In the genomic region with DNA sequence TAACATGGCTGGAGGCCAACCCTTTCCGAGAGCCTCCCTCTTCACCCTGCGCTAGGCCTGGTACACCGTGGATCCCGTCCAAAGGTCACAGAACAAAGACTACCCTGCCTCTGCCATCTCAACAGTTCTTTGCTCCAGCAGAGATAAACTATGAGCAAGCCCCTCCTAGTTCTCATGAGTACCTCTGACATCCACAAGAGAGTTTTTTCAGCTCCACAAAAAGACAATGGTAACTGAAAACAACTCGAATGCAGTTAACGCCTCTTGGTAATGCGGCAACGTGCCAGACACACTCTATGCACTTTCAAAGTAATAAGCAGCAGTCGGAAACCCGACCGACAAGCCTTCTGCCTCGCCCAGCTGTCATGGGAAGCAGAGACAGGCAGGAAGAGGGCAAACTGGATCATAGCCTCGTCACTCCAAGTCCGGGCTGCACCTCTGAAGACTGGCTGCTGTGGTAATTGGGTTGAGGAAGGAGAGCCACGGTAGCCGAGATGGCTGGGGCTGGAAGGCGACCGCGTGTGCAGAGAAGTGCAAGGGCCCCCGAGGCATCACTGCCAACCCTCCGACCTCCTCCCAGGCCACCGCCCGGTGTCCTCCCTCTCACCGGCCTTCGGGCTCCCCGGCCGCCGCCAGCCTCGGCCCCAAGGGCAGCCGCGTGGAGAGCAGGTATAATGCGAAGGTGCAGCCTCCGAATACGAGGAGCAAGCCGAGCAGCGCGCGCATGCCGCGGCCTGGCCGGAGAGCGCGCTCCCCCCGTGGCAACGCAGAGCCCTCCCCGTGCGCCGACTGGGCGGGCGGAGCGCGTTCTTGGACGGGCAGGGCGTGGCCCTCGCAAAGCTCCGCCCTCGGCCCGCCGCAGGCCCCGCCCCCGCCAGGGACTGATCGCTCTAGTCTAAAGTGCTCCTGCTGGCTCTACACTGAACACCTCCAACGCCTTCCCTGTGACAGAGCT, we compare ENCODE assay signal across 8 mouse cellular contexts. TPM values are rescaled to one million over a fixed set of nuclear protein-coding genes. Genes with fewer than 3 reads are reported as not detected.
DNase-seq lines count a peak whose midpoint lies in the region; ATAC-seq lines count a peak whose summit lies in the region.

A gene (minus strand): TSS at position 792 of the 955 bp plus-strand sequence.

- no peaks in the 10 kb centered on the region for H3K36me3 ChIP-seq in hindbrain, embryonic 14.5 days (replicated peaks; ENCODE audit: control insufficient read depth, insufficient read depth)

- ATAC-seq in hindbrain, embryonic 14.5 days (ENCODE audit: low FRiP score) = peak; percentile 98

- peak within 1 kb of the TSS; percentile 64 for H3K4me3 ChIP-seq in hindbrain, embryonic 14.5 days (replicated peaks; ENCODE audit: low read length)

- under 1% methylated on average over 56 of the region's 63 CpGs for WGBS in hindbrain, embryonic 14.5 days

- H3K4me1 ChIP-seq in hindbrain, embryonic 14.5 days (replicated peaks; ENCODE audit: control insufficient read depth, insufficient read depth, low read length) = peaks cover 11% of the 10 kb centered on the region; the same call in 1 of the 2 replicates

- peak within 1 kb of the TSS; percentile 71 for H3K9ac ChIP-seq in hindbrain, embryonic 14.5 days

- peak; percentile 88 for DNase-seq in R1 (ENCODE audit: low read depth, low spot score)
- DNase-seq in cerebellum, postnatal 25 days = peak; percentile 93 to 97
- DNase-seq in frontal cortex, postnatal 25 days (ENCODE audit: low spot score in 2 of 2) = peak; percentile 68 to 85
- peak; percentile 87 for DNase-seq in hindbrain, embryonic 14.5 days (ENCODE audit: low spot score)
- DNase-seq in layer of hippocampus, postnatal 36 days = peak; percentile 82 to 86
- DNase-seq in lung, postnatal 36 days = peak; percentile 94
- DNase-seq in retina, postnatal 1 day = peak; percentile 90
- DNase-seq in urinary bladder, adult 18-20 months (ENCODE audit: low spot score in 2 of 2) = peak; percentile 82 to 88

- no peaks in the 10 kb centered on the region for H3K9me3 ChIP-seq in hindbrain, embryonic 14.5 days (ENCODE audit: control insufficient read depth, low read length)

- H3K4me2 ChIP-seq in hindbrain, embryonic 14.5 days (replicated peaks) = peak within 1 kb of the TSS; percentile 77

- H3K27me3 ChIP-seq in hindbrain, embryonic 14.5 days (ENCODE audit: control insufficient read depth, insufficient read depth, low read length) = no peaks in the 10 kb centered on the region

- H3K27ac ChIP-seq in hindbrain, embryonic 14.5 days = peak within 1 kb of the TSS; percentile 55

RNA-seq across cellular contexts. Expression of the gene that starts here (rescaled TPM):
- polyA plus RNA-seq in hindbrain, embryonic 14.5 days (2014; fragmentation: Nextera tagmentation; extraction: Ambion mirVana) = 50.5 and 52.1 TPM in 2 replicates
- 10 to 100 TPM; 14.8 to 15.9 TPM for total RNA-seq in layer of hippocampus, postnatal 36 days (2021)

Comparison
In these comparisons a context has a peak if more than half of its experiments do, and no peak if none do; other contexts are left out.
1. Peak in every context shown above with its lines: DNase-seq, ATAC-seq, H3K4me3 ChIP-seq and H3K27ac ChIP-seq.